8 mouse cellular contexts compared by ENCODE assay signal in genomic region chr10:128890383-128891295, GRCm38 (mm10). TPM values are rescaled to one million over a fixed set of nuclear protein-coding genes. Genes with fewer than 3 reads are reported as not detected.
DNase-seq lines count a peak whose midpoint lies in the region; ATAC-seq and TF ChIP-seq lines count a peak whose summit lies in the region.

No protein-coding gene starts in this region.

- TF ChIP-seq CTCF in MEL (IDR thresholded peaks at IDR 0.05 in 2 of 3, conservative IDR thresholded peaks at IDR 0.05 in 1 of 3; ENCODE audit: control insufficient read depth in 1 of 3, insufficient read depth in 1 of 3, low read depth in 2 of 3, low read length in 3 of 3, poor library complexity in 1 of 3, severe bottlenecking in 1 of 3): no peak

- H3K27ac ChIP-seq in heart, embryonic 12.5 days (ENCODE audit: poor library complexity, severe bottlenecking): peak overlapping the region; percentile 70
- no peak overlapping the region for H3K27ac ChIP-seq in MEL (ENCODE audit: control insufficient read depth, low read depth, low read length)
- H3K27ac ChIP-seq in heart, embryonic 13.5 days (replicated peaks): peak overlapping the region; percentile 87
- H3K27ac ChIP-seq in liver, embryonic 16.5 days (ENCODE audit: low read length): no peak overlapping the region
- peak overlapping the region; percentile 90 for H3K27ac ChIP-seq in stomach, embryonic 16.5 days (ENCODE audit: low read length)

- no peak for TF ChIP-seq POLR2A in MEL (IDR thresholded peaks at IDR 0.05; ENCODE audit: control insufficient read depth in 1 of 2, insufficient read depth in 1 of 2, low read depth in 1 of 2, low read length in 2 of 2, poor library complexity in 1 of 2)

- peak overlapping the region; percentile 66 for H3K4me3 ChIP-seq in heart, embryonic 12.5 days
- H3K4me3 ChIP-seq in MEL (ENCODE audit: control insufficient read depth in 1 of 2, insufficient read depth in 1 of 2, low read depth in 2 of 2, low read length in 2 of 2): peak overlapping the region; percentile 89 to 95
- H3K4me3 ChIP-seq in heart, embryonic 13.5 days: peak overlapping the region; percentile 75
- peak overlapping the region; percentile 63 for H3K4me3 ChIP-seq in liver, embryonic 16.5 days (ENCODE audit: low read depth, low read length)
- H3K4me3 ChIP-seq in stomach, embryonic 16.5 days (replicated peaks; ENCODE audit: low read length): peak overlapping the region; percentile 77

- intact Hi-C loops in heart, postnatal 14 days (cut with DNase I): no loop called here

- H3K9me3 ChIP-seq in heart, embryonic 12.5 days (replicated peaks): no peaks in the 10 kb centered on the region
- no peaks in the 10 kb centered on the region for H3K9me3 ChIP-seq in MEL (replicated peaks; ENCODE audit: insufficient read depth, low read length)
- no peaks in the 10 kb centered on the region for H3K9me3 ChIP-seq in heart, embryonic 13.5 days
- H3K9me3 ChIP-seq in liver, embryonic 16.5 days (replicated peaks; ENCODE audit: control insufficient read depth, low read length): no peaks in the 10 kb centered on the region
- H3K9me3 ChIP-seq in stomach, embryonic 16.5 days (replicated peaks; ENCODE audit: control insufficient read depth, low read length): no peaks in the 10 kb centered on the region

- H3K36me3 ChIP-seq in heart, embryonic 12.5 days: peaks cover 8% of the 10 kb centered on the region; the same call in 1 of the 2 replicates
- peaks cover 0 to 7% of the 10 kb centered on the region in 2 experiments; a peak in 2 of 4 replicates for H3K36me3 ChIP-seq in MEL (ENCODE audit: control insufficient read depth in 1 of 2, insufficient read depth in 2 of 2, low read length in 2 of 2)
- H3K36me3 ChIP-seq in heart, embryonic 13.5 days: peaks cover 11% of the 10 kb centered on the region
- no peaks in the 10 kb centered on the region for H3K36me3 ChIP-seq in liver, embryonic 16.5 days (ENCODE audit: control insufficient read depth, insufficient read depth)
- no peaks in the 10 kb centered on the region for H3K36me3 ChIP-seq in stomach, embryonic 16.5 days (ENCODE audit: control insufficient read depth, insufficient read depth, low read length)

- no peak for ATAC-seq in heart, embryonic 12.5 days (ENCODE audit: insufficient number of reproducible peaks, low FRiP score)
- ATAC-seq in heart, embryonic 13.5 days (ENCODE audit: extremely low read depth, insufficient number of reproducible peaks, low FRiP score, low TSS enrichment): no peak
- no peak for ATAC-seq in liver, embryonic 16.5 days (ENCODE audit: low read depth)
- ATAC-seq in stomach, embryonic 16.5 days (ENCODE audit: insufficient read depth, low FRiP score): no peak

- peak overlapping the region; percentile 85 for H3K4me2 ChIP-seq in heart, embryonic 12.5 days
- peak overlapping the region; percentile 96 for H3K4me2 ChIP-seq in heart, embryonic 13.5 days
- H3K4me2 ChIP-seq in liver, embryonic 16.5 days (ENCODE audit: low read depth, low read length): peak overlapping the region; percentile 71
- H3K4me2 ChIP-seq in stomach, embryonic 16.5 days (ENCODE audit: low read depth, low read length): peak overlapping the region; percentile 89

- peaks cover 49% of the 10 kb centered on the region for H3K4me1 ChIP-seq in heart, embryonic 12.5 days (replicated peaks)
- H3K4me1 ChIP-seq in MEL (ENCODE audit: control insufficient read depth in 1 of 2, insufficient read depth in 2 of 2, low read length in 2 of 2): peaks cover 0 to 16% of the 10 kb centered on the region in 2 experiments; a peak in 3 of 4 replicates
- peaks cover 59% of the 10 kb centered on the region for H3K4me1 ChIP-seq in heart, embryonic 13.5 days
- peaks cover 7% of the 10 kb centered on the region; the same call in 1 of the 2 replicates for H3K4me1 ChIP-seq in liver, embryonic 16.5 days (ENCODE audit: control insufficient read depth, low read depth, low read length)
- peaks cover 20% of the 10 kb centered on the region for H3K4me1 ChIP-seq in stomach, embryonic 16.5 days (ENCODE audit: control insufficient read depth, insufficient read depth, low read length)

- no peak for TF ChIP-seq EP300 in MEL (IDR thresholded peaks at IDR 0.05; ENCODE audit: low read depth in 1 of 2, low read length in 2 of 2)

- peaks cover 9% of the 10 kb centered on the region for H3K27me3 ChIP-seq in heart, embryonic 12.5 days (replicated peaks)
- H3K27me3 ChIP-seq in MEL (ENCODE audit: control insufficient read depth in 1 of 2, insufficient read depth in 2 of 2, low read length in 2 of 2): no peaks in the 10 kb centered on the region
- peaks cover 25% of the 10 kb centered on the region for H3K27me3 ChIP-seq in heart, embryonic 13.5 days (replicated peaks)
- H3K27me3 ChIP-seq in liver, embryonic 16.5 days (ENCODE audit: control insufficient read depth, insufficient read depth, low read depth, low read length): peaks cover 65% of the 10 kb centered on the region
- no peaks in the 10 kb centered on the region for H3K27me3 ChIP-seq in stomach, embryonic 16.5 days (ENCODE audit: control insufficient read depth, insufficient read depth, low read length)

- peak overlapping the region; percentile 69 for H3K9ac ChIP-seq in heart, embryonic 12.5 days
- peak overlapping the region; percentile 83 for H3K9ac ChIP-seq in MEL (ENCODE audit: control insufficient read depth, low read depth, low read length, poor library complexity, severe bottlenecking)
- peak overlapping the region; percentile 85 for H3K9ac ChIP-seq in heart, embryonic 13.5 days
- no peak overlapping the region; the same call in 1 of the 2 replicates for H3K9ac ChIP-seq in liver, embryonic 16.5 days (ENCODE audit: low read depth, low read length)
- peak overlapping the region; percentile 79 for H3K9ac ChIP-seq in stomach, embryonic 16.5 days (ENCODE audit: low read length)

- DNase-seq in heart, postnatal 14 days: no peak
- no peak for DNase-seq in MEL (ENCODE audit: low read depth, low spot score)
- no peak for DNase-seq in spleen, postnatal 10 days (ENCODE audit: low spot score in 2 of 2)
- DNase-seq in left cerebral cortex, adult 9 months (ENCODE audit: low spot score in 2 of 2): no peak

- no peak for TF ChIP-seq RAD21 in MEL (IDR thresholded peaks at IDR 0.05; ENCODE audit: low read depth, low read length)

- H3K79me2 ChIP-seq in MEL (ENCODE audit: control insufficient read depth, insufficient read depth, low read length, poor library complexity): peaks cover 3% of the 10 kb centered on the region; the same call in 1 of the 2 replicates

- WGBS in heart, embryonic 12.5 days: under 1% methylated on average over 40 of the region's 40 CpGs
- WGBS in heart, embryonic 13.5 days: under 1% methylated on average over 40 of the region's 40 CpGs
- 3% methylated on average over 40 of the region's 40 CpGs for WGBS in liver, embryonic 16.5 days (ENCODE audit: insufficient replicate concordance)
- WGBS in stomach, embryonic 16.5 days: under 1% methylated on average over 40 of the region's 40 CpGs

RNA-seq across cellular contexts. Expression of gene Gdf11, which starts 0.9 kb away (rescaled TPM):
- polyA plus RNA-seq in heart, embryonic 12.5 days (2016; fragmentation: Nextera tagmentation; extraction: Ambion mirVana): 4.3 and 5.0 TPM in 2 replicates
- total RNA-seq in heart, postnatal 14 days (2021): 1 to 10 TPM; 2.8 TPM
- total RNA-seq in MEL (2012; rRNA removed): 1.8 and 2.3 TPM in 2 replicates
- polyA plus RNA-seq in MEL (2012; ENCODE audit: insufficient read depth in 1 of 2, insufficient read length in 2 of 2, low read depth in 1 of 2, low replicate concordance in 2 of 2, missing spikeins in 1 of 2): 1 to 10 TPM in 1 of 2 experiments, not detected in 1; 2.8 TPM
- polyA plus RNA-seq in heart, embryonic 13.5 days (2015; fragmentation: Nextera tagmentation; extraction: Ambion mirVana): 2.8 and 3.6 TPM in 2 replicates
- 0.16 and 0.22 TPM in 2 replicates for polyA plus RNA-seq in liver, embryonic 16.5 days (2015; fragmentation: Nextera tagmentation; extraction: Ambion mirVana)
- polyA plus RNA-seq in stomach, embryonic 16.5 days (2015; fragmentation: Nextera tagmentation; extraction: Ambion mirVana): 2.8 and 2.9 TPM in 2 replicates

RNA-seq across cellular contexts. Expression of gene Cd63, which starts 10.2 kb away (rescaled TPM):
- polyA plus RNA-seq in heart, embryonic 12.5 days (2016; fragmentation: Nextera tagmentation; extraction: Ambion mirVana): 341 and 358 TPM in 2 replicates
- 100 to 1,000 TPM; 127 to 131 TPM for total RNA-seq in heart, postnatal 14 days (2021)
- 0.29 and 0.46 TPM in 2 replicates for total RNA-seq in MEL (2012; rRNA removed)
- under 1 TPM in 1 of 2 experiments, not detected in 1; 0.64 TPM for polyA plus RNA-seq in MEL (2012; ENCODE audit: insufficient read depth in 1 of 2, insufficient read length in 2 of 2, low read depth in 1 of 2, low replicate concordance in 2 of 2, missing spikeins in 1 of 2)
- polyA plus RNA-seq in heart, embryonic 13.5 days (2015; fragmentation: Nextera tagmentation; extraction: Ambion mirVana): 370 and 426 TPM in 2 replicates
- polyA plus RNA-seq in liver, embryonic 16.5 days (2015; fragmentation: Nextera tagmentation; extraction: Ambion mirVana): 97.4 and 109 TPM in 2 replicates
- polyA plus RNA-seq in stomach, embryonic 16.5 days (2015; fragmentation: Nextera tagmentation; extraction: Ambion mirVana): 756 and 798 TPM in 2 replicates

RNA-seq across cellular contexts. Expression of gene Rdh5, which starts 32.0 kb away (rescaled TPM):
- 6.0 and 6.3 TPM in 2 replicates for polyA plus RNA-seq in heart, embryonic 12.5 days (2016; fragmentation: Nextera tagmentation; extraction: Ambion mirVana)
- total RNA-seq in heart, postnatal 14 days (2021): 1 to 10 TPM; 8.6 to 9.5 TPM
- 1.2 and 2.9 TPM in 2 replicates for total RNA-seq in MEL (2012; rRNA removed)
- polyA plus RNA-seq in MEL (2012; ENCODE audit: insufficient read depth in 1 of 2, insufficient read length in 2 of 2, low read depth in 1 of 2, low replicate concordance in 2 of 2, missing spikeins in 1 of 2): 1 to 10 TPM in 1 of 2 experiments, not detected in 1; 4.2 TPM
- 8.9 and 10.3 TPM in 2 replicates for polyA plus RNA-seq in heart, embryonic 13.5 days (2015; fragmentation: Nextera tagmentation; extraction: Ambion mirVana)
- polyA plus RNA-seq in liver, embryonic 16.5 days (2015; fragmentation: Nextera tagmentation; extraction: Ambion mirVana): 20.8 and 21.9 TPM in 2 replicates
- polyA plus RNA-seq in stomach, embryonic 16.5 days (2015; fragmentation: Nextera tagmentation; extraction: Ambion mirVana): 16.6 and 18.7 TPM in 2 replicates

RNA-seq across cellular contexts. Expression of gene Bloc1s1, which starts 33.2 kb away (rescaled TPM):
- polyA plus RNA-seq in heart, embryonic 12.5 days (2016; fragmentation: Nextera tagmentation; extraction: Ambion mirVana): 161 and 165 TPM in 2 replicates
- 100 to 1,000 TPM; 177 to 183 TPM for total RNA-seq in heart, postnatal 14 days (2021)
- 57.7 and 70.6 TPM in 2 replicates for total RNA-seq in MEL (2012; rRNA removed)
- polyA plus RNA-seq in MEL (2012; ENCODE audit: insufficient read depth in 1 of 2, insufficient read length in 2 of 2, low read depth in 1 of 2, low replicate concordance in 2 of 2, missing spikeins in 1 of 2): 10 to 100 TPM in 1 of 2 experiments, not detected in 1; 45.1 TPM
- polyA plus RNA-seq in heart, embryonic 13.5 days (2015; fragmentation: Nextera tagmentation; extraction: Ambion mirVana): 199 and 223 TPM in 2 replicates
- 92.8 and 96.6 TPM in 2 replicates for polyA plus RNA-seq in liver, embryonic 16.5 days (2015; fragmentation: Nextera tagmentation; extraction: Ambion mirVana)
- polyA plus RNA-seq in stomach, embryonic 16.5 days (2015; fragmentation: Nextera tagmentation; extraction: Ambion mirVana): 194 and 206 TPM in 2 replicates

RNA-seq across cellular contexts. Expression of gene Itga7, which starts 43.0 kb away (rescaled TPM):
- polyA plus RNA-seq in heart, embryonic 12.5 days (2016; fragmentation: Nextera tagmentation; extraction: Ambion mirVana): 1.4 and 1.5 TPM in 2 replicates
- 100 to 1,000 TPM; 163 to 167 TPM for total RNA-seq in heart, postnatal 14 days (2021)
- total RNA-seq in MEL (2012; rRNA removed): 0.04 and 0.16 TPM in 2 replicates
- polyA plus RNA-seq in MEL (2012; ENCODE audit: insufficient read depth in 1 of 2, insufficient read length in 2 of 2, low read depth in 1 of 2, low replicate concordance in 2 of 2, missing spikeins in 1 of 2): under 1 TPM in 1 of 2 experiments, not detected in 1; 0.14 TPM
- 2.4 and 2.9 TPM in 2 replicates for polyA plus RNA-seq in heart, embryonic 13.5 days (2015; fragmentation: Nextera tagmentation; extraction: Ambion mirVana)
- polyA plus RNA-seq in liver, embryonic 16.5 days (2015; fragmentation: Nextera tagmentation; extraction: Ambion mirVana): 0.39 and 0.83 TPM in 2 replicates
- polyA plus RNA-seq in stomach, embryonic 16.5 days (2015; fragmentation: Nextera tagmentation; extraction: Ambion mirVana): 7.9 and 12.4 TPM in 2 replicates

Comparison
In these comparisons a context has a peak if more than half of its experiments do, and no peak if none do; other contexts are left out.
1. H3K27ac ChIP-seq: peak in heart, embryonic 12.5 days (single experiment), heart, embryonic 13.5 days (single experiment) and stomach, embryonic 16.5 days (single experiment); none in MEL (single experiment) and liver, embryonic 16.5 days (single experiment).
2. RNA of gene Cd63, which starts 10.2 kb away (polyA plus RNA-seq): 756 to 798 TPM in stomach, embryonic 16.5 days, 370 to 426 TPM in heart, embryonic 13.5 days, 341 to 358 TPM in heart, embryonic 12.5 days and 97.4 to 109 TPM in liver, embryonic 16.5 days; 0.64 TPM in MEL; every median in the first group is over 10 times any median in the second.
3. Peak in every context shown above with its lines, with median percentiles within 50 percentile points of each other: H3K4me2 ChIP-seq and H3K4me3 ChIP-seq.